Mouse (Mus musculus): ENCODE measurements around the gene Ano6.

DNA sequence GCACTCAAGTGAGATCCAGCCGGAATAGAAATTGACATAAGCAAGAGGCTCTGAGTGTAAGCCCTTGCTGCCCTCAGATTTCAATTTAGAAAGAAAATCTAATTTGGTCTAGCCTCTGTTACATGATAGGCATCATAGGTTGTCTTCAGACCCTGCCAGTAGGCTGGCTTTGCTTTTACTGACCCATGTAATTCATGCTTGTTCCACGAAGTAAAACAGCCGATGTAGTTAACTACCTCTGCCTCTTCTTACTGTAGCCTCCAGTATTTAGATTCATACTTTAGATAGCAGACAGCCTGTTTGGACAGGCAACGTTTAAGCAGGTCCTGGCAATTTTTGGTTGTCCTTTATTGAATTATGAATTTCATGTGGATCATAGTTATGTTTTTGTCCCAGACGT is 1.2 kb downstream of the Ano6 start:
- TF ChIP-seq CTCF (IDR thresholded peaks at IDR 0.05; ENCODE audit: extremely low read depth, insufficient read depth, insufficient read length, insufficient replicate concordance) (no peak), POLR2A (IDR thresholded peaks at IDR 0.05; ENCODE audit: low read depth, low read length) (no peak)

Data from spleen, adult 2 months (tissue).